Mouse (Mus musculus) left cerebral cortex, postnatal 25 days (tissue): ENCODE measurements at regions not wholly inside any gene's neighbourhood (a gene's known extent, or its start where the extent isn't known, plus 50 kb on each side); places are given as distances from the start of the nearest gene placed in this dataset.

Experiments used
- DNase-seq, 2 experiments: peaks; one replicate each; pipeline ENCODE4 v3.0.0; 2022; ENCODE audit warnings: low spot score in 2 of 2, mixed read lengths in 1 of 2
- intact Hi-C: fragments of 180-260 bp; cut with DNase I; formaldehyde crosslinking; loops from one replicate; pipeline ENCODE4 v1.15.1; 2025

DNA sequence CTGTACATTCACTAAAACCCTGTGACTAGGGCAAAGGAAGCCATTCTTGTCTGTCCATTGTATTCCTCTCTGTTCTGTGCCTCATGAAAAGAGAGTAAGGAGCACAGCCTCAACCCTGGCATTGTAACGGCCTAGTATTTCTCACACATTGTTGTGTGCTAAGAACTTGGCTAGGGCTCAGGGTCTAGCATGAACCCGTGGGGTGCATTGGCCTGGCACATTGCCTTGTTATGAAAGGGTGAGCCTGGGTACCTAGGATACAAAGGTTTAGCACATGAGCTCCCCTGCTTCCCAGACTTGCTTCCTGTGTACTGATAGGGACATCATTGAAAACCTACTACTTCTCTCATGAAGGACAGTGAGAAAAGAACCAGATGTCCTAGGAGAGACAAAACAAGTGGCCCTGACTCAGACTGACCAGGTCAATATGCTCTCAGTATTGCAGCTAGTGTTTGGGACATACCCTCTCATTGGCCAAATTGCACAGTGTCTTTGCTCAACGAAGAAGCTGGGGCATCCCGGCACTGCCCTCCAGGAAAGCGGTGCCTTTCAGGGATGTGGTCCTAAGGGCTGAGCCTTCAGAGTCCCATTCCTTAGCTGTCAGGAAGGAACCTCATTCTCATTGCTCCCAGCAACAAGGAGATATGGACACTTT, 298.6 kb downstream of the Glrx3 start:
- DNase-seq: no peak
- intact Hi-C loops: no loop called here

DNA sequence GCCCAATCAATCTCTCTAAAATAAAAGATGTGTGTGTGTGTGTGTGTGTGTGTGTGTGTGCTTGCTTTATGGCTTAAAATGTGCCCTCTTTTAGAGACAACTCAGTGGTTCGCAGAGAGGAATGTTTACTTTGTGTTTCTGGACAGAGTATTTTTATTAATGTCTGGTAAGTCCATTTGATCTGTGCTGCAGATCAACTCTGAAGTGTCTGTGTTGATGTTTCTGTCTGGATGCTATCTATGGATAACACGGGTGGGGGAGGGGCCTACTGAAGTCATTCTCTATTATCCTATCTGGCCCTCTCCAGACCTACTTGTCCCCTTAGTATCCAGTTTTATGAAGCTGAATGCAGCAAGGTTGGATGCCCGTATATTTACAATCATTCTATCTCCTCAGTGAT, 304.3 kb downstream of the Glrx3 start:
- DNase-seq: no peak
- intact Hi-C loops: no loop called here

DNA sequence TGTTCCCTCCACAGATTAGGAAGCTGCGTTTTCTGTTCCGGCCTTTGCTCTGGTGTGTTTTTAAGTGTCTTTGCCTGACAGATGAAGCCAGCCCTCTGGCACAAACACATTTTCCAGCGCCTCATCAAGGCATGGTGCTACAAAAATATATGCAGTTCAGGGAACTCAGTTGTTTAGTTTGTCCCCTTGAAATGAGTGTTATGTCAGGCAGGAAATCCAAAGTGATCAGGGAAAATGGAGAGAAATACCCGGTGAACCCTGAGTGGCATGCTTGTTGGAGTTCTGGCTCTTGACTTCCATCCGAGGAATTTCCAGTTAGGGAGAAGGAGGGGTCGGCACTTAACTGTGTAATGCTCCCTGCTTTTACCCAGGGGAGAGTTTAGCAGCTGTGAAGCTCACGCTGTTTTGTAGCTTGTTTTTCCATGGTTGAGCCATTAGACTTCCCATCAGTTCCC, 304.9 kb downstream of the Glrx3 start:
- no peak for DNase-seq
- intact Hi-C loops: no loop called here

GRCm38 (mm10) chr7:137745575-137745974, 308.2 kb downstream of the Glrx3 start:
- no peak for DNase-seq
- intact Hi-C loops: no loop called here

- no peak for DNase-seq
- intact Hi-C loops: no loop called here
These were observed 308.6 kb downstream of the Glrx3 start for GRCm38 (mm10) chr7:137745991-137746390.

DNA sequence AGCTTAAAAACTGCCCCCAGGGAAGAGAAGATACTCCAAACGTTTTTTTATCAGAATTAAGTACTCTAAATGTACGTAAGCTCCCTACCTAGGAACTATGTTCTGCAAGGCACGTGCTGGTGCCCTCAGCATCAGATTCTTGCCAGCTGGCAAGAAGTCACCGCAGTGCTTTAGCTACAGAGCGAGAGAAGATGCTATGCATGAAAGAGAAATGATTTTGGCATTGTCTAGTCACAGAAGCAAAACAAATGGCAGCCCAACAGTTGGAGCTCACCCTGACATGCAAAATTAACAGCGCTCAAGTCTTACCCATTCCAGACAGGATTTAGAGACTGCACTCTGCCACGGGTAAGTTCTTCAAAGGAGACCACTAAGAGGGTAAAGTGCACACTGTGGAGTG, 311.5 kb downstream of the Glrx3 start:
- intact Hi-C loops: no loop called here

GRCm38 (mm10) chr7:137750741-137751140, 313.3 kb downstream of the Glrx3 start:
- intact Hi-C loops: no loop called here

More for the DNA sequence above, 311.5 kb downstream of the Glrx3 start:
- DNase-seq: no peak

DNA sequence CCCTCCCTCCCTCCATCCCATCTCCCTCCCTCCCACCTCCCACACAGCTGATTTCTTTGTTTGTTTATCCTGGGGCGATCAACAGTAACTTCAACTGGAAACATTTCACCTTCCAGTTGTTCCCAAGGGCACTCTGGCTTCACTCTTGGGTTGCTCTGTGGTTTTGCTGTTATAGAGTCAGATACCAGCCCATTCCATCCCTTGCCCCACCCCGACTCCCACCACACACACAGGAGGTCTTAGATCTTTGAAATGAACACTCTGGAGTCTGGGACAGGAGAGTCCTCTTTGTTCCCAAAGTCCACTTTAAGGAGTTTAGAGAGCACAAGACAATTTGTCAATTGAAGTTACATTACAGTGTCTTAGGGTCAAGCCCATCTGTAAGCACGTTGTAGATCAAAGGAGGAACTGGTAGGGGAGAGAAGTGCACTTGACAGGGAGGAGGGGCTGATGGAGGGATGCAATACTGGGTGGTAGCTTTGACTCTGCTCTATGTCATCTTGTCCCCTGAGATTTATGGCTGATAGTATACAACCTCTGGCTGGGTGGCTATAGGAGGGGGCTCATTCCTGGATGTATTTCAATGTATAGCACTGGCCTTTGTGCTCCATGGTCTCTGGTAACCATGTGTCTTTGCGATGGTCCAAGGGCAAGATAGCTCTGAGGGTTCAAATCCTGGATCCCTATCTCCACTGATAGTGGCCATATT, 313.9 kb downstream of the Glrx3 start:
- DNase-seq: no peak
- intact Hi-C loops: no loop called here

More at GRCm38 (mm10) chr7:137750741-137751140, 313.3 kb downstream of the Glrx3 start:
- DNase-seq: no peak

DNA sequence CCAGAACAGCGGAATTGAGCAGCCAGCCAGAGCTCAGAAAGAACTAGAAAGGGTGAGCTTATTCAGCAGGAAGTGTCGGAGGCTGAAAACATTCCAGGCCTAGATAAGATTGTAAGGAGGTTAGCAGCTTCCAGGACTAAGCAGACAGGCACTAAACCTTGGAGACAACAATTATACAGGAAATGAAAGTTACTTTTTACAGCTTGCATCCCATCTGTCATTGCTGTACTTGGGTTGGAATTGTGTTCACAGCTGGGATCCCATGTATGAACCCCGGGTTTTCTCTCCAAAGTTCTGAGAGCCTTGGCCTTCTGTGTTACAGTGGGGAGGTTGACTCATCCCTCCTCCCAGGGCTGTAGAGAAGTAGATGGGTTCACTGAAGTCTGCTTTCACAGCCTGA, 328.5 kb downstream of the Glrx3 start:
- intact Hi-C loops: no loop called here
- no peak for DNase-seq

DNA sequence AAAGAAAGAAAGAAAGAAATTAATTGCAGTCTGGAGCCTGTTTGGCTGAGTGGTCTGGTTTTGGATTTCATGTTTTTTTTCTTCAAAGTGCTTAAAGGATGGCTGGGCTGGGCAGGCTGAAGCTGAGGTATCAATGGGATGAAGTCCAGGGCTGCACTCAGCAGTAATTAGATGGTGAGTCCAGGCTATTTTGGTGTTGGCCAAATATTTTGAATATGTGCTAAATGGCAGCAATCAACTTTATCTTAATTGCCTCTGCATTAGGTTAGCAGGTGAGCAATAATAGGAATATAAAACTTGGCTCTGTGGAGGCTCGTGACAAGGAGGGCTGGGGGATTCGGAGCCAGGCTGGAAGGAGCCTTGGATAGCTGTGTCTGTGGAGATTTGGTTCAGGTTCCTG, 329.3 kb downstream of the Glrx3 start:
- intact Hi-C loops: no loop called here
- no peak for DNase-seq

- intact Hi-C loops: no loop called here
- no peak for DNase-seq
These were observed 335.9 kb downstream of the Glrx3 start for GRCm38 (mm10) chr7:137773051-137773964.

- DNase-seq: peak in 1 of 2 experiments; percentile 9
- intact Hi-C loops: no loop called here
These were observed 336.5 kb downstream of the Glrx3 start for GRCm38 (mm10) chr7:137773965-137774310.

DNA sequence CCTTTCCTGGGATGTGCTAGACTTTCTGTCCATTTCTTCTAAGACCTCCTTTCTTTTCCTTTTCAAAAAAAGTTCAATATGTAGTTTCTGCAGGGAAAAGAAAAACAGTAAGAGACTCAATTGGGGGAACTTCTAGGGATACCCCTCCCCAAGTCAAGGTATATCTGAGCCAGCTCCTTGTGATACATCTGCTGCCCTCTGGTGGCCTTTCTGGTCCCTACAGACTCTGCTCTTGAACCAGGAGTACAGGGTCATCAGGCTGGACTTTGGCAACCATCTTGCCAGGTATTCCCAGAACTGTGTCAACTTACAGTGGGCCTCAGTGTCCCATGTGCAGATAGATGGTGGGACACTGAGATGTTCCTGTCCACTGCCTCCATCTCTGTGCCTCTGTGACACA, 346.5 kb downstream of the Glrx3 start:
- intact Hi-C loops: no loop called here
- DNase-seq: peak in 1 of 2 experiments; percentile 24

DNA sequence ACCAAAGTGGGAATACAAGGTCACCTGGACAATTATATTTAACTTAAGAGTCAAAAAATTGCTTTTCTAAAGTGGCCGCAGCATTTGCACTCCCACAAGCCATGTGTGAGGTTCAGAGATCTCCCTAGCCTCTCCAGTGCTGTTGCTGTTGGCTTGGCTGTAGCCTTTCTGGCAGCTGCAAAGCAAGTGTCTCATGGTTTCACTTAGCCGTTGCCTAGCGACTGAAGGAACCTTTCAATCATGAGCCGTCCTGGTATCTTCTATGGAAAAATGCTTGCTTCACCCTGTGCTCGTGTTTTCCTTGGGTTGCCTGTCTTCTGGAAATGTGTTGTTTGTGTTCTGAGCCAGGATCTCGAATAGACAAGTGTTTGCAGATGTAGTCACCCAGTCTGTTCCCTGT, 367.9 kb downstream of the Glrx3 start:
- intact Hi-C loops: no loop called here
- peak; percentile 14 to 27 for DNase-seq

- peak; percentile 4 to 71 for DNase-seq
- intact Hi-C loops: no loop called here
These were observed 375.4 kb downstream of the Glrx3 start for GRCm38 (mm10) chr7:137812839-137813238.

DNA sequence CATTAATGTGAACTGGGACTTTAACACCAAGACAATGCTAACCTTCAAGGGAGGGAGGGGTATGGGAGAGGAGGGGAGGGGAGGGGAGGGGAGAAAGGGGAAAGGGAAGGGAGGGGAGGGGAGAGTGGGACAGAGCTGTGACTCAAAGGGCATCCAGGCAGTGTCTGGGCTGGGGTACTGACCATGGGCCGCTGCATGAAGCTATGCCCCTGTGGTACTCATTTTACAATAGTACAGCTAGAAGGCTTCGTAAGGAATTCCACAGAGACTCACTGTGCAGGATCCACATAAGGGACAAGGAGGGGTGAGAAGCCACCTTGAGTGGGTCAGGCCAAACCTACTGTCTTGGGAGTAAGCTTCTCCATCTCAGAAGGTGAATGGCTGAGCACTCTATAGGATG, 403.1 kb downstream of the Glrx3 start:
- no peak for DNase-seq
- intact Hi-C loops: no loop called here

DNA sequence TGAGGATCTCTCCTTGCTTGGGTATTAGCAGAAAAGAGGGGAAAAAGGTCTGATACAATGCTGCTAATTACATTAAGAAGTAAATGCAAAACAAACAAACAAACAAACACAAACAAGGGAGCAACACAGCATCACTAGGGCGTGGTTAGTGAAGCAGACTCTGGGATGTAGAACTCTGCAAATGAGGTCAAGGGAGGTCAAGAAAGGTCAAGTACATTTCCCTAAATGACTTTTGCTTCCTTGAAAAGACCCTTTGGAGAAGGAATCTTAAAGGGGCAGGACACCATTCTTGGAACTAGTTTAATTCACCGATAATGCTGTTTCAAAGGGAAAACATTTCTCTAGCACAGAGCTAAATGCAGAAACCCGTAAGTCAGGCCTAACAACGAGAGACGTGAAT, 403.6 kb downstream of the Glrx3 start:
- DNase-seq: no peak
- intact Hi-C loops: no loop called here

DNA sequence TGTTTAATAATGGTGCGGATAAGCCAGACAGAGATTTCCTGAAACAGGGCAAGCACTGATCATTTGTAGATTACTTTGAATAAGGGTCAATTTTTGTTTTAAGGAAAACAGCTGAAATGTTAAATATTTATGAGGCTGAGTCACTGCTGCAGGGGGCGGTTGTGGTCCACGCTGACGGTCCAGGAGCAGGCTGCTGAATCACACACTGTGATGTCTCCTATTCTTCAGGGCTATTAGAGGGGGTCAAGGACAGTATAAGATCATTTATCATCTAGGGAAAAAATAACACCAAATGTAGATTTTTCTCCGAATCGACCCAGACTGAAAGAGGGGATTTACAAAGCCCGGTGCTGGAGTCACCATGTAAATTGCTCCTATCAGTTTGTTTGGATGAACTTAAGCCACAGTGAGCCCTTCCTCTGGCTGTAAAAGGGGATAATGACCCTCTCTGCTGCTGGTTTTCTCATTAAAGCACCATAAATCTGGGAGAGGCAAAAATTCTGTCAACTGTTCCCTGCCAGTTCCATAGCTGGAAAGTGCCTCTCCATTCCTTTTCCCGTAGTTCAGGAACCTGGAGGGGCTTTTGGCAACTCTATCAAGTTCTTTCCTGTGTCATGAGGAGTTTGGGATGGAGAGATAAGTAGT, 404.2 kb downstream of the Glrx3 start:
- intact Hi-C loops: no loop called here
- DNase-seq: peak in 1 of 2 experiments; percentile 16

- DNase-seq: peak in 1 of 2 experiments; percentile 3
- intact Hi-C loops: no loop called here
These were observed 410.4 kb downstream of the Glrx3 start for GRCm38 (mm10) chr7:137847856-137848255.

DNA sequence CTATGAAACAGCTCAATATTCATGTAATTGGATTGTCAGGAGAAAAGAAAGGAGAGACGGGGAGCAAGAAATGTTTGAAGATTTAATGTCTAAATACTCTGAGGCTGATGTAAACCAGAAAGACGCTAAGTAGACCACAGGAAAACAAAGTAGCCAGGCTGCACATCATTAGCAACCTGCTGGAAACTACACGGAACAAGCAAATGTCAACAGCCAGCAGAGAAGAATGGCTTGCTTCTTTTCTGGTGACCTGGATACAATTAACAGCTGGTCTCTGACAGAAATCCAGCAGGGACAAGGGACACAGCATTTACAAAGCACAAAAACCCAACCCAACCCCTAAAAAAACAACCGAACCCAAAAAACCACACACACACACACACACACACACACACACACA, 413.6 kb downstream of the Glrx3 start:
- DNase-seq: no peak
- intact Hi-C loops: no loop called here
